Mouse (Mus musculus) T-helper 2 cell (primary cell): ENCODE measurements at regions not wholly inside any gene's neighbourhood (a gene's known extent, or its start where the extent isn't known, plus 50 kb on each side); places are given as distances from the start of the nearest gene placed in this dataset.

Source experiments
- in situ Hi-C: fragments of 300-600 bp; cut with MboI, MseI; formaldehyde crosslinking; loops from one replicate; pipeline ENCODE4 v1.15.1; 2025; ENCODE audit warnings: high pct_unique_total_duplicates

- in situ Hi-C loops, result loop anchor here (10.0 kb wide), 1 partner anchor 965 kb away; no protein-coding TSS in a partner anchor
Observed at GRCm38 (mm10) chr5:103309806-103310525, 98.8 kb upstream of the Mapk10 start.

GRCm38 (mm10) chr5:103305716-103306447, 94.7 kb upstream of the Mapk10 start:
- in situ Hi-C loops, result loop anchor here (10.0 kb wide), 1 partner anchor 969 kb away; no protein-coding TSS in a partner anchor

GRCm38 (mm10) chr5:103304975-103305374, 93.8 kb upstream of the Mapk10 start:
- in situ Hi-C loops, result loop anchor here (10.0 kb wide), 1 partner anchor 970 kb away; no protein-coding TSS in a partner anchor

GRCm38 (mm10) chr5:103302744-103303143, 91.6 kb upstream of the Mapk10 start:
- in situ Hi-C loops, result loop anchor here (10.0 kb wide), 1 partner anchor 972 kb away; no protein-coding TSS in a partner anchor

GRCm38 (mm10) chr5:103301303-103301702, 90.2 kb upstream of the Mapk10 start:
- in situ Hi-C loops, result loop anchor here (10.0 kb wide), 1 partner anchor 973 kb away; no protein-coding TSS in a partner anchor

GRCm38 (mm10) chr5:103293953-103294352, 82.8 kb upstream of the Mapk10 start:
- in situ Hi-C loops, result no loop called here

- in situ Hi-C loops, result no loop called here
Observed at GRCm38 (mm10) chr5:103291691-103292090, 80.6 kb upstream of the Mapk10 start.

- in situ Hi-C loops, result no loop called here
Observed at GRCm38 (mm10) chr5:103291219-103291618, 80.1 kb upstream of the Mapk10 start.

- in situ Hi-C loops, result no loop called here
Observed at GRCm38 (mm10) chr5:103269206-103269605, 58.1 kb upstream of the Mapk10 start.

- in situ Hi-C loops, result no loop called here
Observed at GRCm38 (mm10) chr5:103264903-103265302, 53.8 kb upstream of the Mapk10 start.

- in situ Hi-C loops, result no loop called here
Observed at GRCm38 (mm10) chr5:103261406-103261805, 50.3 kb upstream of the Mapk10 start.
